Mouse (Mus musculus): ENCODE results near the gene Gdf3. TPM values are rescaled to one million over a fixed set of nuclear protein-coding genes. Genes with fewer than 3 reads are reported as not detected.
"Not testable (repeated sequence)": the region's sequence is repeated elsewhere in the genome, so short reads cannot be mapped to it uniquely, and the experiment has no call there.

Gdf3 gene
- polyA plus RNA-seq, 1 experiment: not detected

DNA sequence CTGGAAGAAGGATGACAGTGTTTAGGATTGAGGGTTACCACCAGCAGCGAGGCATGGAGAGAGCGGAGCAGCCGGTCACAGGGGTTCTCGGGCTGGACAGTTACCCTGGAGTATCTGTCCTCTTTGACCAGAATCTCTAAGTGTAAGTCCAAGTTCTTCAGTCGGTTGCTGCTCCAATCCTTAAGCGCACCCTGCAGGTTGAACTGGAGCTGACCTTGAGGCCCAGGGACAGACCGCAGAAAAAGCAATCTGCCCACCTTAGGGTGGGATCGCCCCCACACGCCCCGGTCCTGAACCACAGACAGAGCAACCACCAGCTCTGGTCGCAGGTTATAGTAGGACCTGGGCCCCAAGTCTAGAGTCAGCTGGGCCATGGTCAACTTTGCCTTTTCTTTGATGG lies 3.2 kb downstream of the Gdf3 start:
- no peak for DNase-seq (ENCODE audit: extremely low spot score in 1 of 2, low spot score in 1 of 2)

DNA sequence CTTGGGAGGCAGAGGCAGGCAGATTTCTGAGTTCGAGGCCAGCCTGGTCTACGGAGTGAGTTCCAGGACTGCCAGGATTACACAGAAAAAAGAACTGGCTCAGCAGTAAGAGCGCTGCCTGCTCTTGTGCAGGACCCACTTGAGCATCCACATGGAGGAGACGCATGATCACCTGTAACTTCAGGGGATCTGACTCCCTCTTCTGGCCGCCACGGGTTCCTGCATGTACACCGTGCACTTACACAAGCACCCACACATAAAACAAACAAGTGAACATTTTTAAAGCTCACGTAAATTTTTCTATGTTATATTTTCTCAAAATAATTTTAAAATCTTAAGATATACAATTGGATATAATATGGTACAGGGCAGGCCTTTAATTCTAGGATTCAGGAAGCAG lies 4.4 kb downstream of the Gdf3 start:
- no peak for DNase-seq (ENCODE audit: extremely low spot score in 1 of 2, low spot score in 1 of 2)

DNA sequence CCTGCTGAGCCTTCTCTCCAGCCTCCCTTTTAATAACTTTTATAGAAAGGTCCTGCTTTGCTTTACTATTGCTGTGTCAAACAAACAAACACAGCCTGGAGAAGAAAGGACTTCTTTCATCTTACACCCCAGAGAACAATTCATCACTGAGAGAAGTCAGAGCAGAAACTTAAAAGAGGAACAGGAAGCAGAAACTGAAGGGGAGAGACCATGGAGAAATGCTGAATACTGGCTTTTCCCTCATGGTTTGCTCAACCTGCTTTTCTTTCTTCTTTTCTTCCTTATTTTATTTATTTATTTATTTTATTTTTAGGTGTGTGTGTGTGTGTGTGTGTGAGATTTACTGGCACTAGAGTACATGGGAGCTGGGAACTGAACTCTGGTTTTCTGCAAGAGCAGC lies 5.6 kb downstream of the Gdf3 start:
- no peak for DNase-seq (ENCODE audit: extremely low spot score in 1 of 2, low spot score in 1 of 2)

DNA sequence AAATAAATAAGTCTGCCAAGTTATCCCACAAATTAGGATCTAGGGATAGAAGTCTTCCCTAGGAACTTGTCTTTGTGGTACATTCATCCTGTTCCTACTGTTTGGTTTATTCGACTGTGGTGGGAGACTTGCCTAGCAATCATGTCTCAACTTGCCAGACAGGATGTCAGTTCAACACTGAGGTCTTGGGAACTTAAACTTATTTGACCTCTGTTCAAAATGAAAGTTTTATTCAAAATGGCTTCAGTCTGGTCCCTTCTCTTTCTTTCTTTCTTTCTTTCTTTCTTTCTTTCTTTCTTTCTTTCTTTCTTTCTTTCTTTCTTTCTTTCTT lies 6.9 kb downstream of the Gdf3 start:
- no peak for DNase-seq (ENCODE audit: extremely low spot score in 1 of 2, low spot score in 1 of 2)

DNA sequence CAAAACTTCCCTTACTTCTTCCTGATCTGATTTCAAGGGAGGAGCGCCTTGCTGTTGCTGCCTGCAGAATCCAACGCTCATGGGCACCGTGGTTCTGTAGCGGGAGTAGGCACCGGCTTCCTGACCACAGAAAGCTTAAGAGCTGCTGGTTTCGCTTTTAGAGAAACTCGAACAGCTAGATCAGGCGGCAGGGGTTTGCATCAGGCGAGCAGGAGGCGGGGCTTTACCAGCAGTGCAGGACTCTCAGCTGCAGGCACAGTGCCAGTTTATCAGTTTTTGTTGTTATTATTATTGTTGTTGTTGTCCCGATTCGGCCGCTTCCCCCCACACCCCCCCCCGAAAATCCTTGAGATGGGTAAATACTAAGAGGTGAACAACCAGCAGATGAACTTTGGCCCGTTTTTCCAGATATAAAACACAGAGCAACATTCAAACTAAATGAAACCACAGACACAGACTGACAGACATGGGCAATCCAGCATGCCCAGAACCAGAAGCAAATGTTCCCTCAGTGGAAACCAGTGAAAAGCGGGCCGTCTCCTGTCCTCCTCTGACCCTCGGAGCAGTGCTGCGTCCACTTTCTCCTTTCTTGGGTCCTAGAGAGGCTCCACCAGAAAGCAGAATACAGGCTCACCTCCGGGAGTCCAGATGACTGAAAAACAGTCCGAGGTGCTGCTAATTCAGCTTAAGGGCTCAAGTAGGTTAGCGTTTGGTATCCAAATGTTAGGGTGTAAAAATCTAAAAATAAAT lies 7.5 kb downstream of the Gdf3 start, which contains the start of gene Apobec1:
Gene Apobec1, minus strand, starts transcription at position 203 of the 750 bp plus-strand sequence.
- DNase-seq (ENCODE audit: extremely low spot score in 1 of 2, low spot score in 1 of 2): peak in 1 of 2 experiments; percentile 54

DNA sequence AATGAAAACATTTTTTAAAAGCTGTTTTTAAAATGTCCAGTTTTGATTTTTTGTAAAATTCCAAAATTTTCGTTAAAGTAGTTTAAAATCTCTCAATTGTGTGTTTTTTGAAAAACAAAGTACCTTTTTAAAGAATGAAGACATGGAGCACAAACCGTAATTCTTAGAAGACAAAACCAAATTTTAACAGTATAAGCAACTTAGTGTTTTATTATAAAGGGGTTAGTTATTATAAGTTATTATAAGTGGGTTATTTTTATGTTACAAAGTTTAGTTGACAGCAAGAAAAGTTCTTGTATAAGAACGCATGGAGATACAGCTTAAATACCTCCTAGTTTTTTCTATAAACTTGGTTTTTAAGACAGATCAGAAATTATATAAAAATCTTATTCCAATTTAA lies 8.3 kb downstream of the Gdf3 start:
- no peak for DNase-seq (ENCODE audit: extremely low spot score in 1 of 2, low spot score in 1 of 2)

DNA sequence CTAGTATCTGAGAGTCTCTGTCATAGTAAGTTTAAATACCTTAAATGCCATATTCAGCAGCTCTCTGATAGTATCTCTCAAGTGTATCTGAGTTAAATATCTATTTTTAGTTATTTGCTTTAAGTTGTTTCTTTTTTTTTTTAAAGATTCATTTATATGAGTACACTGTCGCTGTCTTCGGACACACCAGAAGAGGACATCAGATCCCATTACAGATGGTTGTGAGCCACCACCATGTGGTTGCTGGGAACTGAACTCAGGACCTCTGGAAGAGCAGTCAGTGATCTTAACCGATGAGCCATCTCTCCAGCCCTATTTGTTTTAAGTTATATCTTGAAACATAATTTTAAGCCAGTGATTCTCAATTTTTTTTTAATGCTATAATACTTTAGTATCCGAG lies 8.9 kb downstream of the Gdf3 start:
- DNase-seq (ENCODE audit: extremely low spot score in 1 of 2, low spot score in 1 of 2): no peak

DNA sequence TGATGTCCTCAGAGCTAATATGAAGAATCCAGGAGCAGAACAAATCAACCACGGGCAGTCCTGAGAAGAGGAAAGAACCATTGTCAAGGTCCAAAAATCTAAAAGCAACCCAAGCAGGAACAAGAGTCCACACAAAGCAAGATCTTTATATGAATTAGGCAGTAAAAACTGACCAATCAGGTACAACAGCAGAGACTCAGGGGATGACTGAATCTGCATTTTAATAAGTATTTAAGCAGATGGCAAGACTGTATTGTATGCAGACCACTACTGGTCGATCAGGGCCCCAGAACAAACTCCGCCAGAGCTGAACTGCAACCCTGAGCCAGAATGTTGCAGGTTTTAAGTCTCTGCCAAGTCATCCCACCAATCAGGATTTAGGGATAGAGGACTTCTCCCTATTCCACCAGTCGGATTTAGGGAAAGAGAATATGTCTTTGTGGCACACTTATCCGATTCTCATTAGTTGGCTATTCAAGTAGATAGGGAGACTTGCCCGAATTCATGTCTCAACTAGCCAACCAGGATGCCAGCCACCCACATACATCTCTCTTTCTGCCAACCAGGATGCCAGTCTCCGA lies 9.7 kb downstream of the Gdf3 start:
- DNase-seq (ENCODE audit: extremely low spot score in 1 of 2, low spot score in 1 of 2): no peak

DNA sequence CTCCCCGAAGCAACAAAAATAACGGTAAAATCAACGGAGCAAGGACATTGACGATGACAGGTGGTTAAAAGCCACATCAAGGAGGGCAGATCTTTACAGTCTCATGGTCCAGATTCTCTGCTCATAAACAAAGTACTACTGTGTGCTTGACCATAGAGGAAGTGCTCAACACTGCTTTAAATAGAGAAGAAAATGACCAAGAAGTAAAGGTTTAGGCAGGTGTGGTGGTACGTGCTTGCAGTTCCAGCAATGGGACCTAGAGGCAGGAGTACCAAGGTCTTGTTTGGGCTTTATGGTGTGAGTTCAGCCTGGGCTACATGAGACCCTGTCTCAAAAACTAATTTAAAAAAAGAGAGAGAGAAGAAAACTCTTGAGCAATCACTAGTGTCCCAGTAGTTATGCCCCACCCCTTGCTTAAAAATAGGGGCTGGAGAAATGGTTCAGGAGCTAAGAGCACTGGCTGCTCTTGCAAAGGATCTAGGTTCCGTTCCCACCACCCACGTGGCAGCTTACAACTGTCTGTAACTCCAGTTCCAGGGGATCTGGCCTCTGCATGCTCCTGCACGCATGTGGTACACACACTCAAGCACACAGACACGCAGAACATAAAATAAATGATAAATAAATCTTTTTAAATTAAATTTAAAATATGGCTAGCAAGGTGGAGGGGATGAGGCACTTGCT lies 10.7 kb downstream of the Gdf3 start:
- no peak for DNase-seq (ENCODE audit: extremely low spot score in 1 of 2, low spot score in 1 of 2)

DNA sequence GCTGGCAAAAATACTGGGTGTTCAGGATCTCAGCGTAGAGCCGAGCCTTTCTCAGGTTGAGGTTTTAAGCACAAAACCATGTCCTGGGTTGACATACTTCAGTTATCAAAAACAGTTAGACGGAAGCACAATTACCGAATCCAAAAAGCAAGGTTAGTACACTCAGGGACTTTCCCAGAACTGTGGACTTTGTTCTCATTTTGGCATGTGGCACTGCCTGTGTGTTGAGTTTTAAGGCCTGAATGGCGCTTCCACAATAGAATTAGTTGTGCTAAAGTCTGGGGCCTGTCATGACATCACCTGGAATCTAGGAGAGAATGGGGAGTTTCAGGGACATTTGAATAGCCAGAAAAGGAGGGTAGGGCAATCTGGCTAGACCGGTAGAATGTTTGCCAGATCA lies 11.5 kb downstream of the Gdf3 start:
- DNase-seq (ENCODE audit: extremely low spot score in 1 of 2, low spot score in 1 of 2): no peak

DNA sequence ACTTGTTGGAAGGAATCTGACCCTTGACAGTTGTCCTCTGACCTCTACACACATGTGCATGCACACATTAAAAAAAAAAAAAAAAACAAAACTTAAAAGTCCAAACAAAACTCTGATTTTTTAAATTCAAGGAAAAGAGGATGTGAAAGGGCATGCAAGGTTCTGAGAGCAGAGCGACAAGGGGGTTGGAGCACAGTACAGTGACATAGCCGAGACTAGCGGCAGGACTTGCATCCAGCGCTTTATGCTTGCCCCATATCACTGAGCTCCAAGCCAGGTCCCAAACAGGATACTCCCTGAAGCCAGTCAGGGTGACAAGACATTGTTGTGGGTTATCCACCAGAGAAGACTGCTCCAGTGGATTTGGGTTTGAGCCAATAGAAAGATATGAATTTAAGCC lies 11.9 kb downstream of the Gdf3 start:
- no peak for DNase-seq (ENCODE audit: extremely low spot score in 1 of 2, low spot score in 1 of 2)

DNA sequence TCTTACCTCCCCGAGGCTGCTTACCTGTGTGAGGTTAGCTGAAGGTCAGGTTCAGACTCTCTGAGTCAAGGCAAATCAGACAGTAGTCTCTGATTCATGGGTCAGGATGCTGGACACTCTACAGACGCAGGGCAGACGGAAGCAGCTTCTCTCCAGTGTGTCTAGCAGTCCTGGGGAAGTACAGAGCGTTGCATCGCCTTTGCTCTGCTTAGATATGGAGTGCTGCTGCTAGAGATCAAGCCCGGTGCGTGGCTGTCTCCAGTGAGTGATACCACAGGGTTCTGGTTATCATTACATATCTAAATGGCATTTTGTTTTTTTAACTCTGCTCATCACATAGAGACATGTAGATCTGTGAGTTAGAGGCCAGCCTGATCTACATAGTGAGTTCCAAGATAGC lies 13.3 kb downstream of the Gdf3 start:
- DNase-seq (ENCODE audit: extremely low spot score in 1 of 2, low spot score in 1 of 2): no peak

DNA sequence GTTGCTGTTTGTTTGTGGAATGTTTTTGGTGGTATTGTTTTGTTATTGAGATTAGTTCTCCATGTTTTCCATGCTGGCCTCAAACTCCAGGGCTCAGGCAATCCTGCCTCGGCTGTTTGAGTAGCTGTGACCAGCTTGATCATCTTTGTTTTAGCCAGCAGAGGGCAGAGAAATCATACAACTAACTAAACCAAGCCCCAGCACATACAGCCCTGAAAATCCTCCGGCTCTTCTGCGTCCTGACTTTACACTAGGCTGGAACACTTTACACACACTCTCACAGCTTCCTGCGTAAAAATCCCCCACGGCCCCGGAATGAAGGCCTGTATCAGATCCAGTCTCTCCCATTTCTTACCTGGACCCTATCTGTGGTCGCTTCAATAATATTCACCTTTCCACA lies 14.2 kb downstream of the Gdf3 start:
- peak in 1 of 2 experiments; percentile 43 for DNase-seq (ENCODE audit: extremely low spot score in 1 of 2, low spot score in 1 of 2)

DNA sequence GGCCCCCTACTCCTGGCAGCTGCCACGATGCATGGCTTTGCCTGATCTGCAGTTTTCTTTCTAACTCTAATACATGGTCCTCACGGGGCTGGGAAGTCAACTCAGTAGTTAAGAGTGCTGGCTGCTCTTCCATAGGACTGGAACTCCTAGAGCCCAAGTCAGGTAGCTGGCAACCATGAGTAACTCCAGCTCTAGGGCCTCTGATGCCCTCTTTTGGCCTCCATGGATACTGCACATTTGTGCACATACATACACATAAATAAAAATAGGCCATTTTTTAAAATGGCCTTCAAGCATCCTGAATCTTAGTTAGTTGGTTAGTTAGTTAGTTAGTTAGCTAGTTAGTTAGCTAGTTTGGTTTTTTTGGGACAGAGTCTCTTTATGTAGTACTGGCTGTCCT lies 17.0 kb downstream of the Gdf3 start:
- no peak for DNase-seq (ENCODE audit: extremely low spot score in 1 of 2, low spot score in 1 of 2)

DNA sequence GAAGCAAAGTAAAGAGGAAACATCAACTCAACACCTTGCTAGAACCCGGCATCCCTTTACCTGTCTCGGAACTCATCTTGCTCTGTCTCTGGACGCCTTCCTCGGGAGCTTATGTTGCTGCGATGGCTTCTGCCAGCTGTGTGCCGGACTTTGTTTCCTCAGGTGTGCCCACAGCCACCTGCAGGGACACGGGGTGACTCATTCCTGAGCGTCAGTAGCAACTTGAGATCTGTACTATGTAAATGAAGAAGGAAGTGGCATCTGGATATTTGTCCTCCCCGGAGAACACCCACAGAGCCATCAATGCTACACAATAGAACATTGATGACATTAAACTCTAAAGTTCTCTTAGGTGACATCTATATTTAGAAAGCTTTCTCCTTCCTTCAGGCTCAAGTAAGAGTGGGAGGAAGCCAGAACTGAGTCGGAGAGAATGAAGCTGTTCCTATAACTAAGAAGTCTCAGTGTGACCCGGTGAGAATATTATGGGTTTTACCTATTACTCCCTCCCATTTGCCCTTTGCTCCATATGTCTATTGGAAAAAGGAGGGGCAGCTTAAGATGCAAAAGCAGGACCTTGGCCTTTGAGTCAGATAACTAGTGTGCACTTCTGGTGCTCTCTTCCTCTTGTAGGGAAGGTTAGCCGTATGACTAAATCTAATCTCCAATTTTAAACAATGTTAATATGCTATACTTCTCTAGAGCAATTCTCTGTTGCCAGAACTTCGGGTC lies 18.7 kb downstream of the Gdf3 start:
- DNase-seq (ENCODE audit: extremely low spot score in 1 of 2, low spot score in 1 of 2): no peak

DNA sequence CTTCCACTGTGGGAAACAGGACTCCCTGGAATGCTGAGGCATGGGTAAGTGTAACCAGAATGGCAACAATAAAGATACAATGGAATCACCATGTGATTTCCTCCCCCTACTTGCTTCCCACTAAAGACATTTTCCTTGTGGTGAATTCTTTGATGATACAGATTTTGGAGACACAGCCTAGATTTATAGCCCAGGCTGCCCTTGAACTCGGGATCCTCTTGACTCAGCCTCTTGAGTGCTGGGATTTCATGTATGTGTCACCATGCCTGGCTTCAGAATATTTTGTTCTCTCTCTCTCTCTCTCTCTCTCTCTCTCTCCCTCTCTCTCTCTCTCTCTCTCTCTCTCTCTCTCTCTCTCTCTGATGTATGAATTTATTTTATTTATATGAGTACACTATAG lies 30.8 kb downstream of the Gdf3 start:
- no peak for DNase-seq (ENCODE audit: extremely low spot score in 1 of 2, low spot score in 1 of 2)

DNA sequence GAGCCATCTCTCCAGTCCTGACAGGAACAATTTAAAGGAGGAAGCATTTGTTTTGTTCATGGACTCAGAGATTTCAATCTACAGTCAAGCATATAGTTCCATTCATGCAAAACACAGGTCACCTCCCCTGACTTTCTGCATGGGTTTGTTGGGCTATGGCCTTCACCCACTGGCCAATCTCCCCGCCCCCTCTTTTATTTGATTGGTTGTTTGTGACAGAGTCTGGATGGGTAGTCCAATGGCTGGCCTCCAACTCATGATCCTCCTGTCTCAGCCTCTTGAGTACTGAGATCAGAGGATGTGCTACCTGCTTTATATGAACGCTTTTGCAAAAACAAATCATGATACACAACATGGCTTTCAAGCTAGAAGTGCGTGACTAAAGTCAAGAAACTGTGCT lies 32.9 kb downstream of the Gdf3 start:
- no peak for DNase-seq (ENCODE audit: extremely low spot score in 1 of 2, low spot score in 1 of 2)

DNA sequence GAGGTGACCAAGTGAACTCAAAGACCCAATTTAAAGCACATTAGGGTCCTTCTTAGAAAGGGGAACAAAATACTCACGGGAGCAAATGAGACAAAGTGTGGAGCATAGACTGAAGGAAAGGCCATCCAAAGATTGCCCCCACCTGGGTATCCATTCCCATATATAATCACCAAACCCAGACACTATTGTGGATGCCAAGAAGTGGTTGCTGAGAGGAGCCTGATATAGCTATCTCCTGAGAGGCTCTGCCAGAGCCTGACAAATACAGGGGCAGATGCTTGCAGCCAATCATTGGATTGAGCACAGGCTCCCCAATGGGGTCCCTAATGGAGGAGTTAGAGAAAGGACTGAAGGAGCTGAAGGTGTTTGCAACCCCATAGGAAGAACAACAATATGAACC lies 34.9 kb downstream of the Gdf3 start:
- DNase-seq (ENCODE audit: extremely low spot score in 1 of 2, low spot score in 1 of 2): not testable (repeated sequence)

DNA sequence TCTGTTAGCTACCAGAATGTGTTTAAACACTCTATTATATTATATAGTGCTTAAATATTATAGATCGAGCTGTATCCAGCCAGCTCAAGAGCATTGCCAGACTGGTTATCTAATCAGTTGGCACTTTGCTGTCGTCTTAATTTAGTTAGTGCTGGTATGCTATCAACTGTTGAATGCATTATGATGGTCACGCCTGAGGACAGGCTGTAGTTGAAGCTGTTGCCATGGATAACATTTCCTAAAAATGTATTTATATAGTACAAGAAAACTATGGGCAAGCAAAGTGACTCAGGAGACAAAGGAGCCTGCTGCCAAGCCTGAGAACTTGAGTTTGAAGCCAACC lies 38.3 kb downstream of the Gdf3 start:
- peak in 1 of 2 experiments; percentile 19 for DNase-seq (ENCODE audit: extremely low spot score in 1 of 2, low spot score in 1 of 2)

DNA sequence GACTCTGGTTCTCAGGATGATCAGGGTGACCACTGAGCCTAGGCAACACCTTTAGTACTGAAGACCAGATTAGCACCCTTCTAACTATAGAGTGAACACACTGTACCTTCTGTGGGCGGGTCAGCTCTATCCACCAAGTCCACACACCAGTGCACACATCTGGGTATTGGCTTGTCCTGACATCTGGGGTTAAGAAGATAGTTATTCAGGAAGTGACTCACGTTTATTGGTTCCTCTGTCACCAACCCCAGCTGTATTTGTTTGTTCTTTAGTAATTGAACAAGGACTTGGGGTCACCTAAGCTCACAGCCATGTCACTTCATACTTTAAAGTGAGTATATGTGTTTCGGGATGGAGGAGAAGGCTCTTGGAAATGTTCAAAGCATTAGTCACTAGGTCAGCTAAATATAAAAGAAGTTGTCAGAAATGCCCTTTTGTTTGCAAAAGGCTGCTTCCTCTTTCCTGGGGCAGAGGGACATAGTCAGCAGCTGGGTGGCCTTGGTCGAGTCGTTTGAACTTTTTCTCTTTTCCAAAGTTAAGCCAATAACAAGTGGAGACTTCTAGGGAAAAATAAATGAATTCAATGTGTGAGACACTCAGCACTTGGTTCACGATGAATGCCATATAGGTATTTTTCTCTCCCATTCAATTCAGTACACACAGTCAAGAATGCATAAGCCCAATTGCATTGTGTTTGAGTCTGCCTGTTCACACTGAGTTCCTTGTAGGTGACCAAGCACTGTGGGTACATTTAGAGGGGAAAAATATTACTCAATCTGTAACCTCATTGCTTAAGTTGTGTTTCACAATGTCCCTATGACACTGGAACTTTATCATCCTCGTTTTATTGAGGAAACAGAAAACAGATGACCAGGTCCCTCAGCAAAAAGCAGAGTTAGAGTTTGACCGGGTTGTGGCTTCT lies 38.9 kb downstream of the Gdf3 start:
- no peak for DNase-seq (ENCODE audit: extremely low spot score in 1 of 2, low spot score in 1 of 2)
